Mouse (Mus musculus) heart, embryonic 12.5 days (tissue): ENCODE results near the gene Hist2h2ac. TPM values are rescaled to one million over a fixed set of nuclear protein-coding genes. Genes with fewer than 3 reads are reported as not detected.
"Not testable (repeated sequence)": the region's sequence is repeated elsewhere in the genome, so short reads cannot be mapped to it uniquely, and the experiment has no call there.

ENCODE experiments used
- ATAC-seq: fragments of 200-750 bp; cut with Nextera tagmentation; 2 replicates; pipeline ENCODE4 v1.8.0; 2017; ENCODE audit warnings: moderate TSS enrichment, moderate library complexity; ENCODE audit not compliant: insufficient number of reproducible peaks, low FRiP score
- H3K27ac ChIP-seq: fragments of 300-500 bp; sonication (generic); 2 replicates; pipeline ENCODE4 v1.5.1; 2016; ENCODE audit warnings: mild to moderate bottlenecking, moderate library complexity; ENCODE audit not compliant: poor library complexity, severe bottlenecking
- H3K27me3 ChIP-seq: fragments of 300-500 bp; sonication (generic); replicated peaks from 2 replicates; pipeline ENCODE4 v1.6.1; 2016; ENCODE audit warnings: mild to moderate bottlenecking, moderate library complexity
- H3K36me3 ChIP-seq: fragments of 300-500 bp; sonication (generic); 2 replicates; pipeline ENCODE4 v1.6.1; 2016; ENCODE audit warnings: mild to moderate bottlenecking, moderate library complexity
- H3K4me1 ChIP-seq: fragments of 300-500 bp; sonication (generic); replicated peaks from 2 replicates; pipeline ENCODE4 v1.6.1; 2016; ENCODE audit warnings: mild to moderate bottlenecking
- H3K4me2 ChIP-seq: fragments of 300-500 bp; sonication (generic); 2 replicates; pipeline ENCODE4 v1.6.1; 2016; ENCODE audit warnings: mild to moderate bottlenecking, moderate library complexity
- H3K4me3 ChIP-seq: fragments of 300-500 bp; sonication (generic); 2 replicates; pipeline ENCODE4 v1.5.1; 2016; ENCODE audit warnings: mild to moderate bottlenecking
- H3K9ac ChIP-seq: fragments of 300-500 bp; sonication (generic); 2 replicates; pipeline ENCODE4 v1.6.1; 2016; ENCODE audit warnings: mild to moderate bottlenecking, moderate library complexity
- H3K9me3 ChIP-seq: fragments of 300-500 bp; sonication (generic); replicated peaks from 2 replicates; pipeline ENCODE4 v1.6.1; 2016; ENCODE audit warnings: mild to moderate bottlenecking, moderate library complexity
- WGBS: fragments of 180-500 bp; shearing (Covaris S2); methylation state at CpG from one replicate; pipeline ENCODE4 v1.1.7; 2016; 5-methylcytosine and 5-hydroxymethylcytosine counted together
- polyA plus RNA-seq: library from polyadenylated mRNA; unstranded; fragments of >200 nt; fragmentation: Nextera tagmentation; extraction: Ambion mirVana; gene quantifications from 2 replicates; pipeline ENCODE4 v1.2.1, GENCODE M21; 2016

The Hist2h2ac gene
- polyA plus RNA-seq, 1 experiment from 2014 or later = 5.9 TPM

- WGBS = 87% methylated on average over 4 of the region's 4 CpGs
- no peak for ATAC-seq
- no peak overlapping the region for H3K4me2 ChIP-seq
Measured at GRCm38 (mm10) chr3:96222774-96223173, 2.1 kb upstream of the Hist2h2ac start.

GRCm38 (mm10) chr3:96221640-96222038, 959 bp upstream of the Hist2h2ac start:
- no peaks in the 10 kb centered on the region for H3K27me3 ChIP-seq
- H3K4me1 ChIP-seq = peaks cover 43% of the 10 kb centered on the region
- H3K9me3 ChIP-seq = no peaks in the 10 kb centered on the region
- 30% methylated on average over 9 of the region's 9 CpGs for WGBS
- H3K4me2 ChIP-seq = peak overlapping the region; percentile 90
- H3K9ac ChIP-seq = peak overlapping the region; percentile 90
- peak overlapping the region; percentile 79 for H3K4me3 ChIP-seq
- H3K27ac ChIP-seq = peak overlapping the region; percentile 100
- ATAC-seq = no peak
- no peaks in the 10 kb centered on the region for H3K36me3 ChIP-seq

More at GRCm38 (mm10) chr3:96222774-96223173, 2.1 kb upstream of the Hist2h2ac start:
- Histone ChIP-seq H3K9me3 (no peaks in the 10 kb centered on the region), H3K9ac (no peak overlapping the region), H3K36me3 (no peaks in the 10 kb centered on the region), H3K27ac (no peak overlapping the region), H3K4me3 (no peak overlapping the region), H3K27me3 (no peaks in the 10 kb centered on the region), H3K4me1 (peaks cover 49% of the 10 kb centered on the region)

DNA sequence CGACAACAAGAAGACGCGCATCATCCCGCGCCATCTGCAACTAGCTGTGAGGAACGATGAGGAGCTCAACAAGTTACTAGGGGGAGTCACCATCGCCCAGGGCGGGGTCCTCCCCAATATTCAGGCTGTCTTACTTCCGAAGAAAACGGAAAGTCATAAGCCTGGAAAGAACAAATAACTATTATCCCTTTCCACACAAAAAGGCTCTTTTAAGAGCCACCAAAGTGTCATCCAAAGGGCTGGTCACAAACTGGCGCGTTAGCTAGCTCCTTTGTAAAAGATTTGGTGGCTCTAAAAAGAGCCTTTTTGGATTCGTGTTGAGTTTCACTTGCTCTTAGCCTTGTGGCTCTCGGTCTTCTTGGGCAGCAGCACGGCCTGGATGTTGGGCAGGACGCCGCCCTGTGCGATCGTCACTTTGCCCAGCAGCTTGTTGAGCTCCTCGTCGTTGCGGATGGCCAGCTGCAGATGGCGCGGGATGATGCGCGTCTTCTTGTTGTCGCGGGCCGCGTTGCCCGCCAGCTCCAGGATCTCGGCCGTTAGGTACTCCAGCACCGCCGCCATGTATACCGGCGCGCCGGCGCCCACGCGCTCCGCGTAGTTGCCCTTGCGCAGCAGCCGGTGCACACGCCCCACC, 432 bp downstream of the Hist2h2ac start:
- Histone ChIP-seq H3K4me2 (peak overlapping the region; percentile 90), H3K27ac (peak overlapping the region; percentile 100), H3K4me1 (peaks cover 37% of the 10 kb centered on the region), H3K4me3 (peak overlapping the region; percentile 79), H3K9ac (peak overlapping the region; percentile 90)
- under 1% methylated on average over 43 of the region's 47 CpGs for WGBS
- peak; percentile 4; the same call in 1 of the 2 replicates for ATAC-seq
- not testable (repeated sequence) for H3K9me3 ChIP-seq, H3K27me3 ChIP-seq, H3K36me3 ChIP-seq

- WGBS = under 1% methylated on average over 37 of the region's 37 CpGs
- H3K4me1 ChIP-seq = peaks cover 31% of the 10 kb centered on the region
- H3K4me2 ChIP-seq = peak within 1 kb of the TSS; percentile 90
- H3K9ac ChIP-seq = peak within 1 kb of the TSS; percentile 90
- H3K27me3 ChIP-seq = no peaks in the 10 kb centered on the region
- peak; percentile 86 for ATAC-seq
- H3K9me3 ChIP-seq = no peaks in the 10 kb centered on the region
- peak within 1 kb of the TSS; percentile 100 for H3K27ac ChIP-seq
- no peaks in the 10 kb centered on the region for H3K36me3 ChIP-seq
- H3K4me3 ChIP-seq = peak within 1 kb of the TSS; percentile 79
Measured at GRCm38 (mm10) chr3:96219661-96220130, 984 bp downstream of the Hist2h2ac start, which contains the start of the genes Bola1 and Hist2h2ab. Gene Bola1, minus strand, starts transcription at chr3:96219709. Gene Hist2h2ab, plus strand, starts transcription at chr3:96219865.

GRCm38 (mm10) chr3:96219191-96219641, 1.5 kb downstream of the Hist2h2ac start:
- Histone ChIP-seq H3K27ac (peak overlapping the region; percentile 100), H3K4me3 (peak overlapping the region; percentile 79), H3K4me1 (peaks cover 31% of the 10 kb centered on the region), H3K9ac (peak overlapping the region; percentile 90), H3K4me2 (peak overlapping the region; percentile 90), H3K27me3 (no peaks in the 10 kb centered on the region), H3K36me3 (no peaks in the 10 kb centered on the region), H3K9me3 (no peaks in the 10 kb centered on the region)
- under 1% methylated on average over 12 of the region's 12 CpGs for WGBS
- peak; percentile 26; the same call in 1 of the 2 replicates for ATAC-seq

DNA sequence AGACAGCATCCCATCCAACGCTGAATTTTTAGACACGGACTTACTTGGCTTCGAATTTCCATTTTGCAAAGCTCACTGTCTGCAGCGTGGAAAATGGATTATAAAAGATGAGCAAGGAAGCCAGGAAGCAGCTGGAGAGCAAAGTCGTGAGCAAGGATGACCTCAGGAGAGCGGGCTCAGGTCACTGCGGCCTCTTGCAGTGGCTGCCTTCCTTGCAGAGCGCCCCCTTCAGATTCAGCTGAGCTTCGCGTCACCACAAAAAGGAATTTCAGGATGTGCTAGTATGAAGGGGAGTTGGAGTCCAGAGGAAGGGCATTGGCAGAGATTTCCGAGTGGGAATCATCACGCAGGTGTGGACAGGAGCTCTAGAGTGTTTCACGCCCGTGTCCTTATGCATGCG, 11.4 kb downstream of the Hist2h2ac start:
- ATAC-seq = no peak
- H3K9me3 ChIP-seq = no peaks in the 10 kb centered on the region
- H3K27ac ChIP-seq = no peak overlapping the region
- 0 out of 2 replicates have a peak, but pooled peaks cover 6% of the 10 kb centered on the region for H3K27me3 ChIP-seq
- WGBS = 20% methylated on average over 15 of the region's 15 CpGs
- no peak overlapping the region for H3K9ac ChIP-seq
- H3K4me2 ChIP-seq = no peak overlapping the region
- 0 out of 2 replicates have a peak, but pooled peaks cover 4% of the 10 kb centered on the region for H3K4me1 ChIP-seq
- H3K4me3 ChIP-seq = no peak overlapping the region
- H3K36me3 ChIP-seq = no peaks in the 10 kb centered on the region

- 73% methylated on average over 3 of the region's 3 CpGs for WGBS
- Histone ChIP-seq H3K36me3 (no peaks in the 10 kb centered on the region), H3K9ac (no peak overlapping the region), H3K27ac (no peak overlapping the region), H3K27me3 (0 out of 2 replicates have a peak, but pooled peaks cover 6% of the 10 kb centered on the region), H3K4me2 (no peak overlapping the region), H3K4me3 (no peak overlapping the region), H3K4me1 (0 out of 2 replicates have a peak, but pooled peaks cover 4% of the 10 kb centered on the region), H3K9me3 (no peaks in the 10 kb centered on the region)
- no peak for ATAC-seq
Measured at GRCm38 (mm10) chr3:96207819-96208218, 12.9 kb downstream of the Hist2h2ac start.

DNA sequence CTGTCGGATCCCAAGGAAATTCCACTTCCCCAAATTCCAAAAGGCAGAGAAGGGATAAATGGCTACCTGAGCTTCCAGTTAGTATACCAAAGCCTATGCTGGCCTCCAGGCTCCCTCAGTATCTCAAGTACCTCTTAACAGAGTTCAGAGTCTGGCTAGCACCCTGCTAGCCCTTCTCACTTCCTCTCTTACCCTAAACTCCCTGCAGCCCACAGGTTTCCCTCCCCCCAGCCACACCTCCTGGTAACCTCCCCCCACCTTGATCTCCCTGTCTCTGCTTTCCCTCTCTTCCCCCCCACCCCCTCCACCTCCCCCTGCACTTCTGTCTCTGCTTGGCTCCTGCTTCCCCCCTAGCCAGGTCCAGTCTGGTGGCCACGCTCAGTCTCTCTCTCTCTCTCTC, 20.9 kb downstream of the Hist2h2ac start:
- Histone ChIP-seq H3K4me2 (no peak overlapping the region), H3K27me3 (no peaks in the 10 kb centered on the region; the same call in 1 of the 2 replicates), H3K4me1 (peaks cover 17% of the 10 kb centered on the region; the same call in 1 of the 2 replicates), H3K27ac (no peak overlapping the region), H3K4me3 (no peak overlapping the region), H3K9me3 (no peaks in the 10 kb centered on the region; the same call in 1 of the 2 replicates), H3K9ac (no peak overlapping the region), H3K36me3 (peaks cover 11% of the 10 kb centered on the region)
- no peak for ATAC-seq
- 37% methylated on average over 2 of the region's 2 CpGs for WGBS

DNA sequence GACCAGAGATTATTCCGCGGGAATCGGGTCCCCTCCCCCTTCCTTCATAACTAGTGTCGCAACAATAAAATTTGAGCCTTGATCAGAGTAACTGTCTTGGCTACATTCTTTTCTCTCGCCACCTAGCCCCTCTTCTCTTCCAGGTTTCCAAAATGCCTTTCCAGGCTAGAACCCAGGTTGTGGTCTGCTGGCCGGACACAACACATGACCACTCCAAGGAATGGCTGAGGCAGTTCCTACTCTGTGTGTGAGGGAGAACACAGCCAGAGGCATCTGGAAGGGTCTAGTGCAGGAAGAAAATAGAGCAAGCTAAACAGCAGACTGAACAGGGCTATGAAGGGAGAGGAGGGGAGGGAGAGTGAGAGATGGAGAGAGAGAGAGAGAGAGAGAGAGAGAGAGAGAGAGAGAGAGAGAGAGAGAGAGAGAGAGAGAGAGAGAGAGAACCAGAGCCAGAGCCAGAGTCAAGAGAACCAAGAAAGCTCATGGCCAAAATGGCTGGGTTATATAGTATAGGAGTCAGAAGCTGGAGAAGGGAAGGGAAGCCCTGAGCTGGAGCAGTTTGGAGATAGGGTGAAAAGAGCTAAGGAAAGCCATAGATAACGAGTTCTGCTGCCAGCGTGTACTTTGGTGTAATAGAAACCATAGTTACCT, 22.0 kb downstream of the Hist2h2ac start:
- Histone ChIP-seq H3K4me2 (peak overlapping the region; percentile 99; the same call in 1 of the 2 replicates), H3K36me3 (peaks cover 21% of the 10 kb centered on the region), H3K4me1 (peaks cover 17% of the 10 kb centered on the region; the same call in 1 of the 2 replicates)
- not testable (repeated sequence) for H3K4me3 ChIP-seq, ATAC-seq, H3K27ac ChIP-seq, H3K27me3 ChIP-seq, H3K9ac ChIP-seq, H3K9me3 ChIP-seq
- 22% methylated on average over 8 of the region's 8 CpGs for WGBS

- 4% methylated on average over 6 of the region's 6 CpGs for WGBS
- peak overlapping the region; percentile 79 for H3K4me3 ChIP-seq
- peak overlapping the region; percentile 99 for H3K4me2 ChIP-seq
- H3K4me1 ChIP-seq = peaks cover 17% of the 10 kb centered on the region; the same call in 1 of the 2 replicates
- peaks cover 26% of the 10 kb centered on the region for H3K36me3 ChIP-seq
- no peak overlapping the region; the same call in 1 of the 2 replicates for H3K27ac ChIP-seq
- no peaks in the 10 kb centered on the region; the same call in 1 of the 2 replicates for H3K27me3 ChIP-seq
- peak overlapping the region; percentile 56 for H3K9ac ChIP-seq
- H3K9me3 ChIP-seq = no peaks in the 10 kb centered on the region; the same call in 1 of the 2 replicates
- ATAC-seq = 0 out of 2 replicates have a peak, but pooled peaks have one; percentile 30
Measured at GRCm38 (mm10) chr3:96198181-96198580, 22.5 kb downstream of the Hist2h2ac start.
